In genomic region chr2:152544691-152545090, GRCm38 (mm10) we compare ENCODE assay signal across 10 mouse cellular contexts. TPM values are rescaled to one million over a fixed set of nuclear protein-coding genes. Genes with fewer than 3 reads are reported as not detected.
DNase-seq lines count a peak whose midpoint lies in the region; ATAC-seq lines count a peak whose summit lies in the region.
"Had no signal": no experiment of that assay in that cellular context is flagged by ENCODE, and none has a peak within 500 bp of the region (broad histone marks: within the 10 kb centered on the region; RNA-seq: fewer than 3 reads in every experiment).

No protein-coding gene starts in this region.

- H3K36me3 ChIP-seq in embryonic facial prominence, embryonic 10.5 days (replicated peaks) = no peaks in the 10 kb centered on the region
- no peaks in the 10 kb centered on the region for H3K36me3 ChIP-seq in intestine, embryonic 14.5 days (ENCODE audit: control insufficient read depth, insufficient read depth, low read length)
- H3K36me3 ChIP-seq in midbrain, embryonic 16.5 days (ENCODE audit: control insufficient read depth, insufficient read depth, low read length) = no peaks in the 10 kb centered on the region

- DNase-seq in heart, postnatal 36 days = peak; percentile 3 to 4
- no peak for DNase-seq in heart, postnatal 25 days (ENCODE audit: low spot score)
- peak; percentile 67 for DNase-seq in adrenal gland, adult 2 months
- peak; percentile 62 for DNase-seq in embryonic facial prominence, embryonic 10.5 days (ENCODE audit: low spot score)
- peak; percentile 58 for DNase-seq in intestine, embryonic 14.5 days (ENCODE audit: low spot score)
- DNase-seq in left cerebral cortex, adult 11 months (ENCODE audit: low spot score) = peak; percentile 38
- DNase-seq in T-cell, adult 2 months (ENCODE audit: low spot score) = no peak

- 24% methylated on average over 4 of the region's 4 CpGs for WGBS in embryonic facial prominence, embryonic 10.5 days
- WGBS in intestine, embryonic 14.5 days = 22% methylated on average over 4 of the region's 4 CpGs
- WGBS in midbrain, embryonic 16.5 days = 27% methylated on average over 4 of the region's 4 CpGs

- H3K4me2 ChIP-seq in intestine, embryonic 14.5 days (ENCODE audit: low read length) = no peak overlapping the region
- no peak overlapping the region for H3K4me2 ChIP-seq in midbrain, embryonic 16.5 days (ENCODE audit: low read length)

- 0 out of 2 replicates have a peak, but pooled peaks cover 2% of the 10 kb centered on the region for H3K9me3 ChIP-seq in embryonic facial prominence, embryonic 10.5 days
- H3K9me3 ChIP-seq in intestine, embryonic 14.5 days (ENCODE audit: control insufficient read depth, low read length) = no peaks in the 10 kb centered on the region
- H3K9me3 ChIP-seq in midbrain, embryonic 16.5 days (replicated peaks; ENCODE audit: control insufficient read depth, low read length, poor library complexity, severe bottlenecking) = no peaks in the 10 kb centered on the region; the same call in 1 of the 2 replicates

- peak; percentile 80 for ATAC-seq in intestine, embryonic 14.5 days (replicated peaks; ENCODE audit: low FRiP score, low TSS enrichment, low read depth)
- peak; percentile 32; the same call in 1 of the 2 replicates for ATAC-seq in midbrain, embryonic 16.5 days

- H3K4me1 ChIP-seq in embryonic facial prominence, embryonic 10.5 days = 0 out of 2 replicates have a peak, but pooled peaks cover 2% of the 10 kb centered on the region
- H3K4me1 ChIP-seq in intestine, embryonic 14.5 days (replicated peaks; ENCODE audit: control insufficient read depth, insufficient read depth, low read length) = no peaks in the 10 kb centered on the region
- H3K4me1 ChIP-seq in midbrain, embryonic 16.5 days (ENCODE audit: control insufficient read depth, insufficient read depth, low read length) = no peaks in the 10 kb centered on the region

- H3K27me3 ChIP-seq in embryonic facial prominence, embryonic 10.5 days (replicated peaks; ENCODE audit: low read depth, poor library complexity, severe bottlenecking) = no peaks in the 10 kb centered on the region; the same call in 1 of the 2 replicates
- no peaks in the 10 kb centered on the region for H3K27me3 ChIP-seq in intestine, embryonic 14.5 days (replicated peaks; ENCODE audit: control insufficient read depth, insufficient read depth, low read length)
- H3K27me3 ChIP-seq in midbrain, embryonic 16.5 days (ENCODE audit: control insufficient read depth, insufficient read depth, low read depth, low read length) = no peaks in the 10 kb centered on the region

- no peak overlapping the region for H3K9ac ChIP-seq in intestine, embryonic 14.5 days (ENCODE audit: low read length)
- H3K9ac ChIP-seq in midbrain, embryonic 16.5 days (ENCODE audit: low read depth, low read length) = no peak overlapping the region

- intact Hi-C loops in heart, postnatal 36 days (cut with DNase I) = loop anchor here (5.0 to 10.0 kb wide), 2 partner anchors 72 to 150 kb away; partner anchors contain the start of gene Sox12
- intact Hi-C loops in heart, postnatal 25 days (cut with DNase I) = no loop called here

- no peak overlapping the region for H3K4me3 ChIP-seq in embryonic facial prominence, embryonic 10.5 days
- no peak overlapping the region for H3K4me3 ChIP-seq in intestine, embryonic 14.5 days (ENCODE audit: low read depth, low read length)
- H3K4me3 ChIP-seq in midbrain, embryonic 16.5 days (ENCODE audit: low read depth, low read length) = no peak overlapping the region
- H3K4me3 ChIP-seq: megakaryocyte, embryonic 14.5 days had no signal

- no peak overlapping the region for H3K27ac ChIP-seq in embryonic facial prominence, embryonic 10.5 days (replicated peaks)
- no peak overlapping the region for H3K27ac ChIP-seq in intestine, embryonic 14.5 days (ENCODE audit: low read depth)
- H3K27ac ChIP-seq in midbrain, embryonic 16.5 days (ENCODE audit: low read length) = no peak overlapping the region

RNA-seq across cellular contexts. Expression of gene Defb29, which starts 4.8 kb away (rescaled TPM):
- not detected for total RNA-seq in heart, postnatal 36 days (2021)
- total RNA-seq in heart, postnatal 25 days (2021) = not detected
- not detected for total RNA-seq in adrenal gland, adult 2 months (2021)
- polyA plus RNA-seq in adrenal gland, adult 2 months (2012; rRNA removed) = not detected in 2 replicates
- polyA plus RNA-seq in embryonic facial prominence, embryonic 10.5 days (2016; fragmentation: Nextera tagmentation; extraction: Ambion mirVana) = not detected in 2 replicates
- polyA plus RNA-seq in intestine, embryonic 14.5 days (2014; fragmentation: Nextera tagmentation; extraction: Ambion mirVana) = not detected in 2 replicates
- polyA plus RNA-seq in midbrain, embryonic 16.5 days (2015; fragmentation: Nextera tagmentation; extraction: Ambion mirVana) = not detected in 2 replicates
- total RNA-seq: adrenal gland, postnatal 4 days had no signal

RNA-seq across cellular contexts. Expression of gene Gm17416, which starts 24.4 kb away (rescaled TPM):
- not detected for total RNA-seq in heart, postnatal 36 days (2021)
- total RNA-seq in heart, postnatal 25 days (2021) = not detected
- total RNA-seq in adrenal gland, adult 2 months (2021) = not detected
- not detected in 2 replicates for polyA plus RNA-seq in adrenal gland, adult 2 months (2012; rRNA removed)
- polyA plus RNA-seq in embryonic facial prominence, embryonic 10.5 days (2016; fragmentation: Nextera tagmentation; extraction: Ambion mirVana) = not detected in 2 replicates
- not detected in 2 replicates for polyA plus RNA-seq in intestine, embryonic 14.5 days (2014; fragmentation: Nextera tagmentation; extraction: Ambion mirVana)
- polyA plus RNA-seq in midbrain, embryonic 16.5 days (2015; fragmentation: Nextera tagmentation; extraction: Ambion mirVana) = not detected in 2 replicates
- total RNA-seq: adrenal gland, postnatal 4 days had no signal

RNA-seq across cellular contexts. Expression of gene Defb28, which starts 26.6 kb away (rescaled TPM):
- not detected for total RNA-seq in heart, postnatal 36 days (2021)
- total RNA-seq in heart, postnatal 25 days (2021) = not detected
- total RNA-seq in adrenal gland, adult 2 months (2021) = not detected
- polyA plus RNA-seq in adrenal gland, adult 2 months (2012; rRNA removed) = not detected in 2 replicates
- not detected in 2 replicates for polyA plus RNA-seq in embryonic facial prominence, embryonic 10.5 days (2016; fragmentation: Nextera tagmentation; extraction: Ambion mirVana)
- polyA plus RNA-seq in intestine, embryonic 14.5 days (2014; fragmentation: Nextera tagmentation; extraction: Ambion mirVana) = not detected in 2 replicates
- not detected in 2 replicates for polyA plus RNA-seq in midbrain, embryonic 16.5 days (2015; fragmentation: Nextera tagmentation; extraction: Ambion mirVana)
- total RNA-seq: adrenal gland, postnatal 4 days had no signal

RNA-seq across cellular contexts. Expression of gene Defb21, which starts 27.9 kb away (rescaled TPM):
- total RNA-seq in heart, postnatal 36 days (2021) = not detected
- total RNA-seq in heart, postnatal 25 days (2021) = not detected
- total RNA-seq in adrenal gland, adult 2 months (2021) = not detected
- polyA plus RNA-seq in adrenal gland, adult 2 months (2012; rRNA removed) = not detected in 2 replicates
- not detected in 2 replicates for polyA plus RNA-seq in embryonic facial prominence, embryonic 10.5 days (2016; fragmentation: Nextera tagmentation; extraction: Ambion mirVana)
- not detected in 2 replicates for polyA plus RNA-seq in intestine, embryonic 14.5 days (2014; fragmentation: Nextera tagmentation; extraction: Ambion mirVana)
- not detected in 2 replicates for polyA plus RNA-seq in midbrain, embryonic 16.5 days (2015; fragmentation: Nextera tagmentation; extraction: Ambion mirVana)
- total RNA-seq: adrenal gland, postnatal 4 days had no signal

RNA-seq across cellular contexts. Expression of gene Defb26, which starts 33.2 kb away (rescaled TPM):
- not detected for total RNA-seq in heart, postnatal 36 days (2021)
- not detected for total RNA-seq in heart, postnatal 25 days (2021)
- not detected for total RNA-seq in adrenal gland, adult 2 months (2021)
- polyA plus RNA-seq in adrenal gland, adult 2 months (2012; rRNA removed) = not detected in 2 replicates
- not detected in 2 replicates for polyA plus RNA-seq in embryonic facial prominence, embryonic 10.5 days (2016; fragmentation: Nextera tagmentation; extraction: Ambion mirVana)
- not detected in 2 replicates for polyA plus RNA-seq in intestine, embryonic 14.5 days (2014; fragmentation: Nextera tagmentation; extraction: Ambion mirVana)
- not detected in 2 replicates for polyA plus RNA-seq in midbrain, embryonic 16.5 days (2015; fragmentation: Nextera tagmentation; extraction: Ambion mirVana)
- total RNA-seq: adrenal gland, postnatal 4 days had no signal

Comparison
In these comparisons a context has a peak if more than half of its experiments do, and no peak if none do; other contexts are left out.
1. DNase-seq: peak in heart, postnatal 36 days (2 of 2), adrenal gland, adult 2 months (single experiment), embryonic facial prominence, embryonic 10.5 days (single experiment), intestine, embryonic 14.5 days (single experiment) and left cerebral cortex, adult 11 months (single experiment); none in heart, postnatal 25 days (single experiment) and T-cell, adult 2 months (single experiment).